Mouse (Mus musculus) megakaryocyte, embryonic 14.5 days (primary cell): ENCODE measurements at regions not wholly inside any gene's neighbourhood (a gene's known extent, or its start where the extent isn't known, plus 50 kb on each side); places are given as distances from the start of the nearest gene placed in this dataset.

Experiments used
- FLI1 ChIP-seq: IDR thresholded peaks from 2 replicates; pipeline ENCODE4 v1.6.1; 2012; ENCODE audit warnings: low read length, inconsistent platforms, mixed read lengths
- GATA1 ChIP-seq: IDR thresholded peaks from 3 replicates; pipeline ENCODE4 v1.6.1; 2012; ENCODE audit warnings: mixed read lengths, low read length, inconsistent platforms, borderline replicate concordance

DNA sequence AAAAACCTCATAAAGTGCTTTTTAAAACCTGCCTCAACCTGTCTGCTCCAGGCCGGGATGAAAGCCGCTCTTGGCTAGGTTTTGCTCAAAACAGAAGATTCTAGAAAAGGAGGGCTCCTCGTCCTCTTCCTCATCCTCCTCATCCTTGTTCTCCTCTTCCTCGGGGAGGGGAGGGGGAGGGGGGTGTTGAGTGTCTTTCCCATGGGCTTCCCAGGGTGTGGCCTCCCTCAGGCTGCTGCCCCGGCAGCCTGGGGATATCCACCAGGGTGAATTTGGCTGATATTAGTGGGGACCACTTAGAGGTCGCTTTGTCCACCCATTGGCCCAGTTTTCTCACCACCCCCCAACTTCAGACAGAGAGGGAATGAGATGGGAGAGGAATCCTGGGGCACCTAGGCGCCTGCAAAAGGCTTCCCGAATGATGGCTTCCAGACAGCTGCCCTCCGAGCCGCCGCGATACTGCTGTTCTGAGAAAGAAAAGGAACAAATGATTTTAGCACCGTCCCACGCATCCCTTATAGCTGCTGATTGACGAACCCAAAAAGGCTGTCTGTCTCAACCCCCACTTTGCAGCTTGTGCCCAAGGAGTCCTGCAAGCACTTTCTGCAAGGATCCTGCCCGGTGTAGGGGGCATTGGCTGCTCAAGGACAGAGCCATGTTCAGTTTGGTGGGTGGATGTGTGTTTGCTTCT is 115.5 kb downstream of the 2410131K14Rik start:
- TF ChIP-seq GATA1 (no peak), FLI1 (no peak)
